Mouse (Mus musculus): Measurements from ENCODE around the gene Cux1. TPM values are rescaled to one million over a fixed set of nuclear protein-coding genes. Genes with fewer than 3 reads are reported as not detected.

Gene Cux1
- polyA plus RNA-seq, 1 experiment from 2014 or later, result 146 TPM

DNA sequence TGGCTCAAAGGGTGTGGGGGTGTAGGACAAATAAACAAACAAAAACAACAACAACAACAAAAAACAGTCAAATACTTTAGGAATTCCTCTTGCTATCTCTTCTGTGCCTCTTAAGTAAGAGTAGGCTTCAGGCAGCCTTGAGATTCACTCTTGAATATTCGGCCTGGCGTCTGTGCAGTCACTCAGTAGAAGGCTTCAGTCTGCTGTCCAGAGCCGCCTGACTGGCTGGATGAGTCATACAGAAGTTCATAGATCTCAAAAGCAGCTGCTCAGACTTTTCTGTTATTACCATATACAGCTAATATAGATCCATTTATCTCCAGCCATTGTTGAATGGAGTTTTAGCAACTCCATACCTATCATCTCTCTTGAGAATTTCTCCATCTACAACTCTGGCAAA is 145.4 kb downstream of the Cux1 start:
- Histone ChIP-seq H3K4me3 (no peak overlapping the region), H3K9ac (replicated peaks) (no peak overlapping the region), H3K27me3 (no peaks in the 10 kb centered on the region), H3K27ac (replicated peaks) (no peak overlapping the region), H3K4me2 (replicated peaks) (no peak overlapping the region), H3K4me1 (peaks cover 2% of the 10 kb centered on the region; the same call in 1 of the 2 replicates), H3K9me3 (no peaks in the 10 kb centered on the region), H3K36me3 (no peaks in the 10 kb centered on the region)
- WGBS, result 94% methylated on average over 3 of the region's 3 CpGs
- no peak for ATAC-seq (replicated peaks)

DNA sequence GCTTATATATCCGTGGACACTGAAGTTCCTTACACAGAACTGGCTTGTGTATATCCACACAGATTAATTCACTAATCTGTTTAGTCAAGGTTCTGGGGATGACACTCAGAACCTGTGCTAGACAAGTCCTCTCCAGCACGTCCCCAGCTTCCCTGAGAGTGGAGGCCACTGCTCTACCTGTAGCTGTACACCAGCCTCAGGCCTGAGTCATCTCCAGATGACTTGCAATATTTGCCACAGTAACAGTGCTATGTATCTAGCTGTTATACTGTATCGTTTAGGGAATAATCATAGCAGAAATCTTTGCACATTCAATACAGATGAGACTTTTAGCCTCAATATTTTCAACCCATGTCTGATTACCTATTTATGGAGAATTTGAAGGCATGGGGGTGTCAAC is 146.0 kb downstream of the Cux1 start:
- ATAC-seq (replicated peaks), result no peak
- Histone ChIP-seq H3K9me3 (no peaks in the 10 kb centered on the region), H3K4me2 (replicated peaks) (no peak overlapping the region), H3K27ac (replicated peaks) (no peak overlapping the region), H3K4me3 (no peak overlapping the region), H3K27me3 (no peaks in the 10 kb centered on the region), H3K36me3 (no peaks in the 10 kb centered on the region), H3K9ac (replicated peaks) (no peak overlapping the region), H3K4me1 (peaks cover 2% of the 10 kb centered on the region; the same call in 1 of the 2 replicates)
- WGBS, result 97% methylated on average over 3 of the region's 3 CpGs

DNA sequence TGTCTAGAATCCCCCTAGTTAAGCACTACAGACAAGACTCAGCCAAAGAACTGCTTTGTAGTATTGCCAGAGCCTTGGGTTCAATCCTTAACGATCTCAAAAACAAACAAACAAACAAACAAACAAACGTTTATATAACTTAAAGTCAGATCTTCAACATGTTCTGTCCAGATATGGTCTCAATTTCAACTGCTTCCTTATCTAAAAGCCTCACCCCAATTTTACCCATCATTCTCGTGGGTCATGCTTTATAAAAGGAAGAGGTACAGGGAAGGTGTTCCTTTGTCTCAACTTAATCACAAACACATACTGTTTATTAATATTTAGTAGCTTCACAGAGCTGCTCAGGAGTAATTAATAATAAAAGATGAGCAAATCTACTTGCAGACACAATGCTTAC is 146.9 kb downstream of the Cux1 start:
- no peak for ATAC-seq (replicated peaks)
- 86% methylated on average over 3 of the region's 3 CpGs for WGBS
- no peak overlapping the region for H3K27ac ChIP-seq (replicated peaks)
- H3K9me3 ChIP-seq, result no peaks in the 10 kb centered on the region
- no peak overlapping the region for H3K9ac ChIP-seq (replicated peaks)
- H3K4me1 ChIP-seq, result peaks cover 8% of the 10 kb centered on the region; the same call in 1 of the 2 replicates
- no peaks in the 10 kb centered on the region for H3K36me3 ChIP-seq
- H3K4me3 ChIP-seq, result no peak overlapping the region
- no peak overlapping the region for H3K4me2 ChIP-seq (replicated peaks)
- H3K27me3 ChIP-seq, result no peaks in the 10 kb centered on the region

DNA sequence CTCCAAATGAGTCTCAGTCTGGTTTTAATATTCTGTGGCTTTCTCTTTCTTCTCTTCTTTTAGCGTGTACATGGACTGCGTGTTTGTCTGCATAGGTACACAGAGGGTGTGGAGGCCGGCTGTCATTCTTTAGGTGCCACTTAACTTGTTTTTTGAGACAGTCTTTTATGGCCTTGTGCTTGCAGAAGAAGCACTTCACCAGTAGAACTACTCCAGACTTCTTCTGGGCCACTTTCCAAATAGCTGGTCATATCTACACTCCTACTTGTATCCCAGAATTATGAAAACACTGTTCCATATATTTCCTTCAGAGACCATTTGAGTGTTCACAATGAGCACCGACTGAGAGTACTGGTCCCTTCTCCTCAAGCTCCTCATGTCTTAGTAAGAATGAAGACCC is 149.4 kb downstream of the Cux1 start:
- Histone ChIP-seq H3K36me3 (no peaks in the 10 kb centered on the region), H3K4me2 (replicated peaks) (no peak overlapping the region), H3K27ac (replicated peaks) (no peak overlapping the region), H3K4me3 (no peak overlapping the region), H3K27me3 (no peaks in the 10 kb centered on the region), H3K9ac (replicated peaks) (no peak overlapping the region), H3K9me3 (no peaks in the 10 kb centered on the region), H3K4me1 (peaks cover 8% of the 10 kb centered on the region; the same call in 1 of the 2 replicates)
- 92% methylated on average over 4 of the region's 4 CpGs for WGBS
- no peak for ATAC-seq (replicated peaks)

- Histone ChIP-seq H3K27ac (replicated peaks) (no peak overlapping the region; the same call in 1 of the 2 replicates), H3K9me3 (no peaks in the 10 kb centered on the region), H3K4me2 (replicated peaks) (no peak overlapping the region), H3K36me3 (no peaks in the 10 kb centered on the region), H3K4me1 (peaks cover 8% of the 10 kb centered on the region; the same call in 1 of the 2 replicates), H3K9ac (replicated peaks) (no peak overlapping the region), H3K27me3 (no peaks in the 10 kb centered on the region), H3K4me3 (no peak overlapping the region)
- WGBS, result 90% methylated on average over 2 of the region's 2 CpGs
- ATAC-seq (replicated peaks), result no peak
Observed at GRCm38 (mm10) chr5:136414479-136414878, 152.8 kb downstream of the Cux1 start.

- H3K27me3 ChIP-seq, result no peaks in the 10 kb centered on the region
- H3K27ac ChIP-seq (replicated peaks), result no peak overlapping the region; the same call in 1 of the 2 replicates
- no peaks in the 10 kb centered on the region; the same call in 1 of the 2 replicates for H3K9me3 ChIP-seq
- 75% methylated on average over 7 of the region's 7 CpGs for WGBS
- no peak overlapping the region for H3K9ac ChIP-seq (replicated peaks)
- ATAC-seq (replicated peaks), result no peak
- no peak overlapping the region for H3K4me3 ChIP-seq
- peaks cover under 1% of the 10 kb centered on the region; the same call in 1 of the 2 replicates for H3K4me1 ChIP-seq
- no peak overlapping the region for H3K4me2 ChIP-seq (replicated peaks)
- peaks cover 9% of the 10 kb centered on the region; the same call in 1 of the 2 replicates for H3K36me3 ChIP-seq
Observed at GRCm38 (mm10) chr5:136410681-136411181, 156.6 kb downstream of the Cux1 start.

GRCm38 (mm10) chr5:136406357-136406756 is 160.9 kb downstream of the Cux1 start:
- Histone ChIP-seq H3K4me1 (peaks cover 12% of the 10 kb centered on the region), H3K27me3 (no peaks in the 10 kb centered on the region), H3K9ac (replicated peaks) (no peak overlapping the region), H3K27ac (replicated peaks) (no peak overlapping the region), H3K36me3 (peaks cover 9% of the 10 kb centered on the region; the same call in 1 of the 2 replicates), H3K9me3 (no peaks in the 10 kb centered on the region; the same call in 1 of the 2 replicates), H3K4me2 (replicated peaks) (no peak overlapping the region), H3K4me3 (no peak overlapping the region)
- no peak for ATAC-seq (replicated peaks)

GRCm38 (mm10) chr5:136403565-136403961 is 163.7 kb downstream of the Cux1 start:
- peaks cover 12% of the 10 kb centered on the region for H3K4me1 ChIP-seq
- H3K9ac ChIP-seq (replicated peaks), result no peak overlapping the region
- ATAC-seq (replicated peaks), result peak; percentile 61
- no peaks in the 10 kb centered on the region for H3K27me3 ChIP-seq
- H3K4me3 ChIP-seq, result 0 out of 2 replicates have a peak overlapping the region, but pooled peaks have one; percentile 6
- peak overlapping the region; percentile 71 for H3K27ac ChIP-seq (replicated peaks)
- peaks cover 9% of the 10 kb centered on the region; the same call in 1 of the 2 replicates for H3K36me3 ChIP-seq
- peak overlapping the region; percentile 28 for H3K4me2 ChIP-seq (replicated peaks)
- no peaks in the 10 kb centered on the region; the same call in 1 of the 2 replicates for H3K9me3 ChIP-seq
- WGBS, result 10% methylated on average over 19 of the region's 19 CpGs

DNA sequence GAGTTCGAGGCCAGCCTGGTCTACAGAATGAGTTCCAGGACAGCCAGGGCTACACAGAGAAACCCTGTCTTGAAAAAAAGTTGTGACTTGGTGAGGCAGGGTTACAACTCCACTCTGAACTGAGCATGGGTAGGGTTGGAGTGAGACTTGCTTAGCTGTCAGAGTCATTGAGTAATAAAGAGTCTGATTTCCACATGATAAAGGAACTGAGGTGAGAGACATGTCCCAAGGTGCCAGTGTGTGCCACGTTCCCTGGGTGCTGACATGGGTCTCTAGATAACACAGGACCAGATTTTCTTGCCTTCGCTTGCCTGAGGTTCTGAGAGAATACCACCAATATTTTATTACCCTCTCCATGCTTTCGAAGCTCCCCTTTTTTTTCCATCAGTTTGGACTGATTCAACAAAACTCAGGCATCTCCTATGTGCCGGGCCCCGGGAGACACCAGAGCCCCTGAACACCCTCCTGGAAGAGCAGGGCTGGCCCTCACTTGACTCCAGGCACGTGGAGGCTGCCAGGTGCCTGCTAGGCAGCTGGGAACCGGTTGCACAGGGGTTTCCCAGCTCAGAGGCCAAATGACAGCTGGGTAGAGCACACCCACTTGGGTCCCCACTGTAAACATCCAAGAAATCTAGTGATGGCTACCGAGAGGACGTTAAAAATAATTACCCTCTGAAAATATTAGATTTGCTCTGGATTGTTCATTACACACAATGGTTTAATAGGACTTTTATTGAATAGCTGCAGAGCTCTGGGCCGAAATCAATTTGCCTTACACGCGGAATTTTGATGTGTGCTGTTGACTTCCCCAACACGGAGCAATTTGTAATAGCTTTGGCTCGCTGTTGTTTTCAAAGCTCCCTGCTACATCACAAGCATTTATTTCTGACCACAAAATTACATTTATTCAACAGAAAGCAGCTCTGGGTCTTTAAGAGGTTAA is 164.4 kb downstream of the Cux1 start:
- H3K27ac ChIP-seq (replicated peaks), result peak overlapping the region; percentile 71
- ATAC-seq (replicated peaks), result no peak
- 0 out of 2 replicates have a peak overlapping the region, but pooled peaks have one; percentile 6 for H3K4me3 ChIP-seq

GRCm38 (mm10) chr5:136398706-136399105 is 168.6 kb downstream of the Cux1 start:
- Histone ChIP-seq H3K36me3 (no peaks in the 10 kb centered on the region), H3K4me3 (no peak overlapping the region), H3K9me3 (no peaks in the 10 kb centered on the region), H3K4me2 (replicated peaks) (no peak overlapping the region), H3K4me1 (peaks cover 10% of the 10 kb centered on the region), H3K27ac (replicated peaks) (no peak overlapping the region), H3K27me3 (no peaks in the 10 kb centered on the region), H3K9ac (replicated peaks) (no peak overlapping the region)
- no peak for ATAC-seq (replicated peaks)
- WGBS, result 84% methylated on average over 3 of the region's 3 CpGs

More for the DNA sequence above, 164.4 kb downstream of the Cux1 start:
- Histone ChIP-seq H3K4me1 (peaks cover 12% of the 10 kb centered on the region), H3K36me3 (peaks cover 8% of the 10 kb centered on the region; the same call in 1 of the 2 replicates), H3K9ac (replicated peaks) (no peak overlapping the region), H3K9me3 (no peaks in the 10 kb centered on the region; the same call in 1 of the 2 replicates), H3K27me3 (no peaks in the 10 kb centered on the region), H3K4me2 (replicated peaks) (peak overlapping the region; percentile 28)
- 47% methylated on average over 15 of the region's 15 CpGs for WGBS

DNA sequence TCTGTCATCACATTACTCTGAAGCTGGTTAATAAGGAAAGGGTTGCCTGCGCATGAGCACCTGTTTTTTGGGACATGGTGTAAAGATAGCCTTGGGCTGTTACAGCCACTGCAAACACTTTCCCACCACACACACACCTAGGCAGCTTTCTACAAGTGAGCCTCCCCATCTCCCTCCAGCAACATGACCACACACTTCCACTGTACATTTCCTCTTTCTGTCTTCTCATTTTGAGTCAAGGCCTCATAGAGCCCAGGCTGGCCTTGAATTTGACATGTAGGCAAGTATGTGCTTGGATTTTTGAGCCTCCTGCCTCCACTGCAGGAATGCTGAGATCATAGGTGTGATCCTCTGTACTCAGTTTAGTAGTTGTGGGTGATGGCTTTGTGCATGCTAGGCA is 170.6 kb downstream of the Cux1 start:
- 91% methylated on average over 1 of the region's 1 CpGs for WGBS
- Histone ChIP-seq H3K4me1 (no peaks in the 10 kb centered on the region), H3K9ac (replicated peaks) (no peak overlapping the region), H3K36me3 (no peaks in the 10 kb centered on the region), H3K9me3 (no peaks in the 10 kb centered on the region), H3K4me3 (no peak overlapping the region), H3K4me2 (replicated peaks) (no peak overlapping the region), H3K27me3 (no peaks in the 10 kb centered on the region), H3K27ac (replicated peaks) (no peak overlapping the region)
- ATAC-seq (replicated peaks), result no peak

DNA sequence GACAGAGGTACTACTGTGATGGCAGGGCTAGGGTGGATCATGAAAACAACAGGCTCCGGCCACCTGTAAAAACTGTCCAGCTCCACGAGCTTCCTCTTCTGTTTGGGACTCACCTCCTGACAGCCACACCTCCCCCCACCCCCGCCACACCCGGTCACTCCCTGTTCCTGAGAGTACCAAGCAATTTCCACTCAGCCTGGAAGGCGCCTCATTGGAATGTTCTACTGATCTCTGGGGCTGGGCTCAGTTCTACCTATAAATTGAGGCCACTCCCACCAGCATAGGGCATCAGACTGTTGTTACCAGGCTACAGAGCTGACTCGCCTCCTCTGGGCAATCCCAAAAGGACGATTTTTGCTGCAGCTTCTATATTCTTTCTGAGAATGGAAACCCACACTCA is 171.0 kb downstream of the Cux1 start:
- Histone ChIP-seq H3K9me3 (no peaks in the 10 kb centered on the region), H3K4me1 (no peaks in the 10 kb centered on the region), H3K27ac (replicated peaks) (no peak overlapping the region), H3K4me2 (replicated peaks) (no peak overlapping the region), H3K9ac (replicated peaks) (no peak overlapping the region), H3K27me3 (no peaks in the 10 kb centered on the region), H3K4me3 (no peak overlapping the region), H3K36me3 (no peaks in the 10 kb centered on the region)
- ATAC-seq (replicated peaks), result no peak
- WGBS, result 81% methylated on average over 7 of the region's 7 CpGs
